Mouse (Mus musculus): ENCODE measurements around the gene 9630041A04Rik. TPM values are rescaled to one million over a fixed set of nuclear protein-coding genes. Genes with fewer than 3 reads are reported as not detected.

9630041A04Rik gene
- polyA plus RNA-seq, 1 experiment from 2014 or later: 0.64 TPM

DNA sequence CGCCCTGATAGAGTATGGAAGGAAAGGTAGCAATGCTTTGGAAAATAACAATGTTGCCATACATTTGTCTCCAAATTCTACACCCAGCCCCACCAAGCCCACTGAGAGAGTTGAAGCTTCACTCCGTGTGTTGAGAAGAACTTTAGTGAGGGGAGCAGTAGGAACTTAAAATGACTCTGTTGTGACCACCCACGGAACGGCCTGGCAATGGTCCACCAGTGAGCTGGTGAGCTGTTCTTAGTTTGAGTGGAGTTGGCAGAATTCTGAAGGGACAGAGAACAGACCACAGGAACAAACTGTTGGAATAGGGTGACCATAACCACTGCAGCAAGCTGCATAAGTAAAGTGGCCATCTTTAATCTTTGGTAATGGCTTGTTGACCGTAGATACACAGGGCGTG lies 7.0 kb downstream of the 9630041A04Rik start:
- Histone ChIP-seq H3K36me3 (ENCODE audit: control insufficient read depth, insufficient read depth, low read length) (no peaks in the 10 kb centered on the region), H3K9ac (ENCODE audit: low read depth, low read length) (no peak overlapping the region), H3K4me2 (ENCODE audit: low read length) (no peak overlapping the region), H3K27ac (ENCODE audit: low read length) (no peak overlapping the region), H3K27me3 (ENCODE audit: control insufficient read depth, insufficient read depth, low read depth, low read length) (no peaks in the 10 kb centered on the region), H3K4me3 (ENCODE audit: low read depth, low read length) (no peak overlapping the region), H3K9me3 (replicated peaks; ENCODE audit: control insufficient read depth, low read length, poor library complexity, severe bottlenecking) (no peaks in the 10 kb centered on the region), H3K4me1 (ENCODE audit: control insufficient read depth, insufficient read depth, low read length) (no peaks in the 10 kb centered on the region)
- ATAC-seq: no peak
- 95% methylated on average over 6 of the region's 6 CpGs for WGBS

DNA sequence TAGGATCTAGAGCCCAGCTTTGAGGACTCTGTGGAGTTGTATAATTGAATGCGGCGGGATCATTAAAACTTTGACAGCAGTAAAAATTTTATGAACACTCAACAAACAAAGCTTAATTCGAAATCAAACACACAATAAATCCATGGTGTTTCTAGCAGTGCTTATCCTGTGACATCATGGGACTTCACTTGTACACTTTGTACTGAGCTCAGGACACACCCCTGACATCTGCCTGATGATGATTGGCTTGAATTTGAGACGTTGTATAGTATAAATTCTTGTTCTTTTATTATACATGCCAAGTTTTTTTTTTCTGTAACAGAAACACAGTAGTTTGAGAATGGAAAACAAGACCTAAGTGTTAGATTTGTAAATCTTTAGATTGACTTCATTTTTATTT lies 8.4 kb downstream of the 9630041A04Rik start:
- no peak for ATAC-seq
- Histone ChIP-seq H3K27ac (ENCODE audit: low read length) (no peak overlapping the region), H3K4me1 (ENCODE audit: control insufficient read depth, insufficient read depth, low read length) (no peaks in the 10 kb centered on the region), H3K36me3 (ENCODE audit: control insufficient read depth, insufficient read depth, low read length) (no peaks in the 10 kb centered on the region), H3K9me3 (replicated peaks; ENCODE audit: control insufficient read depth, low read length, poor library complexity, severe bottlenecking) (no peaks in the 10 kb centered on the region), H3K4me2 (ENCODE audit: low read length) (no peak overlapping the region), H3K4me3 (ENCODE audit: low read depth, low read length) (no peak overlapping the region), H3K9ac (ENCODE audit: low read depth, low read length) (no peak overlapping the region), H3K27me3 (ENCODE audit: control insufficient read depth, insufficient read depth, low read depth, low read length) (no peaks in the 10 kb centered on the region)
- WGBS: 83% methylated on average over 4 of the region's 4 CpGs

DNA sequence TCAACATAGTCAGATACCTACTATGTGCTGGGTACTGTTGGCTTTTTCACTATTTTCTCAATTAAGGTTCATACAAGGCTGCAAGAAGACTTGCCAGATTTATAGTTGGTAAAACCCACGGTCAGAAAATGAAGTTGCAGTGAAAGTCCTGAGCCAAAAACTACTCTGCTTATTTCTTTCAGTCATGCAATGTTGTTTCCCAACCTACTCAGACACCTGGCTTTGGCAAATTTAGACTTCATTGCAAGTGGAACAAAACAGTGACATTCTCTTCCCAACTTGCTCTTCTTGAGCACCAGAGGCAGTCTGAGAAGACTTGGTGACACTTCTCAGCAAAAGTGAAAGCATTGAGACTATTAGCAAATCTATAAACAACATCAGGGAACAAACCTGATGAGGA lies 13.7 kb downstream of the 9630041A04Rik start:
- no peak for ATAC-seq
- H3K36me3 ChIP-seq (ENCODE audit: control insufficient read depth, insufficient read depth, low read length): no peaks in the 10 kb centered on the region
- 84% methylated on average over 1 of the region's 1 CpGs for WGBS

DNA sequence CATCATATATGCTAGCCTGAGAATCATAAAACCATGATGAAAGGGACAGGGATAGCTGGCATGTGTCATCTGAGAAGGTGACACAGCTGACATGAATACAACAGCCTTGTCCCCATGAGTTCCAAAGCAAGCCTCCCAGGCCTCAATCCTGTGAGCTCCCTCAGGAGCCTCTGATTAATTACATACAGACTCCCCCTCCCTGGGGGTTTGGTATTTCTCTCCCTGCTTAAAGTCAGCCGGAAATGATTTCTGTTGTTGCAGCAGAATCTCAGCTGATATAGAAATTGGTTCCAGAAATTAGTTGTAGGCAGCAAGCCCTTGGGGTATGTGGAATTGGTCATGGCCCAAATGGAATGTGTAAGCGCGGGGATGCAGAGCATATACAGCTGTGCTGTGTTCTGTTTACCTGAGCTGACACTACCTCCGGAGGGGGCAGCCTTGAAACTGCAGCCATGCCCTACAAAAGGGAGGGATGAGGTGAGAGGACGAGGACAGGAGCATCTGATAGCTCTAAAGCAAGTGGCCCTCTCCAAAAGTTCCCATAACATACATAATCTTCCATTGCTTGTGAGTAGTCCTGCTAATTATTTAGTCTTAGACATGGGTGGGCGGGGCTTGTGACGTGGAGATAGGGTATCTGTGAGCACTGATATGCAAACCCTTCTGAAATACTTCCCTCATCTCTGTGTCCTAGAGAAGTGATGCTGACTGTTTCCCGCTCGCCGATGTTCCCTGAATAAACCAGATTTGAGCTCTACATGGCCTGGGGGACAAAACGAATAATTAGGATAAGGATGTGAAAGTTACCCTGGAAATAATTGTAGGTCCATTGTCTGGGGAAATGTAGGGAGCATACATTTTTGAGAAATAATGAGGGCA lies 15.7 kb downstream of the 9630041A04Rik start:
- ATAC-seq: no peak
- Histone ChIP-seq H3K27me3 (ENCODE audit: control insufficient read depth, insufficient read depth, low read depth, low read length) (no peaks in the 10 kb centered on the region), H3K9ac (ENCODE audit: low read depth, low read length) (no peak overlapping the region), H3K4me1 (ENCODE audit: control insufficient read depth, insufficient read depth, low read length) (0 out of 2 replicates have a peak, but pooled peaks cover 3% of the 10 kb centered on the region), H3K27ac (ENCODE audit: low read length) (0 out of 2 replicates have a peak overlapping the region, but pooled peaks have one; percentile 7), H3K36me3 (ENCODE audit: control insufficient read depth, insufficient read depth, low read length) (no peaks in the 10 kb centered on the region), H3K9me3 (replicated peaks; ENCODE audit: control insufficient read depth, low read length, poor library complexity, severe bottlenecking) (no peaks in the 10 kb centered on the region), H3K4me2 (ENCODE audit: low read length) (no peak overlapping the region), H3K4me3 (ENCODE audit: low read depth, low read length) (no peak overlapping the region)
- 70% methylated on average over 11 of the region's 11 CpGs for WGBS

More for the DNA sequence above, 13.7 kb downstream of the 9630041A04Rik start:
- Histone ChIP-seq H3K27ac (ENCODE audit: low read length) (no peak overlapping the region), H3K9ac (ENCODE audit: low read depth, low read length) (no peak overlapping the region), H3K4me2 (ENCODE audit: low read length) (no peak overlapping the region), H3K27me3 (ENCODE audit: control insufficient read depth, insufficient read depth, low read depth, low read length) (no peaks in the 10 kb centered on the region), H3K4me3 (ENCODE audit: low read depth, low read length) (no peak overlapping the region), H3K4me1 (ENCODE audit: control insufficient read depth, insufficient read depth, low read length) (0 out of 2 replicates have a peak, but pooled peaks cover 3% of the 10 kb centered on the region), H3K9me3 (replicated peaks; ENCODE audit: control insufficient read depth, low read length, poor library complexity, severe bottlenecking) (no peaks in the 10 kb centered on the region)

DNA sequence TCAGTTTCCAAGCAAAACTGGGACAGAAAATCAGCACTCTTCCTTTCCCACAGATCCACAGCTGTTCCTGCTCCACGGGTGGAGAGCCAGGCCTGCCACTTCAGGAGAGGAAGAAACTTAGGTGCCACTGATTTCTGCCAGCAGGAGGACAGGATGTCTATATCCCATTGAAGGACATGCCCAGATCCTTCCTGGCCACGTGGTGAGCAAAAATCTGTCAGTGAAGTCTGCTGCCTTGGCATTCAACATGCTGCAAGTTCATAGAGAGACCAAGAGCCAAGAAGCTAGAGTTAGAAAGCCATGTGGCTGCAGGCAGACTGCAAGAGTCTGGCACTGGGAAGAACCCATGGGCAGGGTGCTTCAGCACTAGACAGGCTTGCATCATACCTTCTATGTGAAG lies 21.7 kb downstream of the 9630041A04Rik start:
- 69% methylated on average over 2 of the region's 2 CpGs for WGBS
- Histone ChIP-seq H3K36me3 (ENCODE audit: control insufficient read depth, insufficient read depth, low read length) (no peaks in the 10 kb centered on the region), H3K27ac (ENCODE audit: low read length) (no peak overlapping the region), H3K9me3 (replicated peaks; ENCODE audit: control insufficient read depth, low read length, poor library complexity, severe bottlenecking) (no peaks in the 10 kb centered on the region), H3K27me3 (ENCODE audit: control insufficient read depth, insufficient read depth, low read depth, low read length) (no peaks in the 10 kb centered on the region), H3K4me1 (ENCODE audit: control insufficient read depth, insufficient read depth, low read length) (no peaks in the 10 kb centered on the region), H3K9ac (ENCODE audit: low read depth, low read length) (no peak overlapping the region), H3K4me2 (ENCODE audit: low read length) (no peak overlapping the region), H3K4me3 (ENCODE audit: low read depth, low read length) (no peak overlapping the region)
- ATAC-seq: no peak

DNA sequence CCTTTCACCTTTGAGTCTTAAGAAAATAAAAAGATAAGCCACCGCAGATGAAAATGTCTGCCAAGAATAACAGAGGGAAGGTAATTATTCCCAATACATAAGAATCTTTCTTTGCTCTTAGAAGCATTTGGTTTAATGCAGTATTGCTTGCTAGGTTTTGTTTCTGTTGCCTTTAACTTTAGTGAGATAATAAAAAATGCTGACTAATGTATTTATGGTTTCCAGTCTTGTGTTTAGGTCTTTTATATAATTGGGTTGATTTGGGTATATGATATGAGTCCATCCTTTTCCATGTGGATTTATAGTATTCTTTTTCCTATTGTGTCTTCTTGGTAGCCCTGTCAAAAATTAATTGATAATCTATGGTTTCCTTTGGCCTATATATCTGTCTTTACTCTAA lies 36.2 kb downstream of the 9630041A04Rik start:
- H3K9me3 ChIP-seq (replicated peaks; ENCODE audit: control insufficient read depth, low read length, poor library complexity, severe bottlenecking): no peaks in the 10 kb centered on the region
- ATAC-seq: no peak

DNA sequence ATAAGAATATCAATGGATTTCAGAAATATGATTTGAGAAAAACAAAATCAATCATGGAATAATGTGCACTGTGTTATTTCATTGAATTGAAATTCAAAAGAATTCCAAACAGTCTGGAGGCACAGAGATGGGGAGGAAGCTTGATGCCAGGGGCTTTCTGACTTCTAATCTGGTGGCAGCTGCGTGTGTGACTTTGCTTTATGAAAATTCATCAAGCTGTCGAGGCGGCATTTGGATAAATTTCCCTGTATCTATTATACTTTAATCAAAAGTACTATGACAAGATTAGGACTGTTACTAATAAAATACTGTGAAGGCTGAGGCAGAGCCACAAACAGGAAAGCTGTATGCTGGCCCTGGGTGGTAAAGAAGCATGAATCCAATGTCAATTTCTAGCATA lies 41.8 kb downstream of the 9630041A04Rik start:
- Histone ChIP-seq H3K9ac (ENCODE audit: low read depth, low read length) (no peak overlapping the region), H3K4me2 (ENCODE audit: low read length) (no peak overlapping the region), H3K27me3 (ENCODE audit: control insufficient read depth, insufficient read depth, low read depth, low read length) (no peaks in the 10 kb centered on the region; the same call in 1 of the 2 replicates), H3K9me3 (replicated peaks; ENCODE audit: control insufficient read depth, low read length, poor library complexity, severe bottlenecking) (no peaks in the 10 kb centered on the region), H3K4me1 (ENCODE audit: control insufficient read depth, insufficient read depth, low read length) (peaks cover 7% of the 10 kb centered on the region), H3K4me3 (ENCODE audit: low read depth, low read length) (no peak overlapping the region), H3K36me3 (ENCODE audit: control insufficient read depth, insufficient read depth, low read length) (no peaks in the 10 kb centered on the region), H3K27ac (ENCODE audit: low read length) (peak overlapping the region; percentile 37; the same call in 1 of the 2 replicates)
- ATAC-seq: no peak
- WGBS: 35% methylated on average over 3 of the region's 3 CpGs

More for the DNA sequence above, 36.2 kb downstream of the 9630041A04Rik start:
- Histone ChIP-seq H3K36me3 (ENCODE audit: control insufficient read depth, insufficient read depth, low read length) (no peaks in the 10 kb centered on the region), H3K4me1 (ENCODE audit: control insufficient read depth, insufficient read depth, low read length) (no peaks in the 10 kb centered on the region), H3K27ac (ENCODE audit: low read length) (no peak overlapping the region), H3K27me3 (ENCODE audit: control insufficient read depth, insufficient read depth, low read depth, low read length) (no peaks in the 10 kb centered on the region; the same call in 1 of the 2 replicates), H3K4me3 (ENCODE audit: low read depth, low read length) (no peak overlapping the region), H3K9ac (ENCODE audit: low read depth, low read length) (no peak overlapping the region), H3K4me2 (ENCODE audit: low read length) (no peak overlapping the region)
- 93% methylated on average over 1 of the region's 1 CpGs for WGBS

DNA sequence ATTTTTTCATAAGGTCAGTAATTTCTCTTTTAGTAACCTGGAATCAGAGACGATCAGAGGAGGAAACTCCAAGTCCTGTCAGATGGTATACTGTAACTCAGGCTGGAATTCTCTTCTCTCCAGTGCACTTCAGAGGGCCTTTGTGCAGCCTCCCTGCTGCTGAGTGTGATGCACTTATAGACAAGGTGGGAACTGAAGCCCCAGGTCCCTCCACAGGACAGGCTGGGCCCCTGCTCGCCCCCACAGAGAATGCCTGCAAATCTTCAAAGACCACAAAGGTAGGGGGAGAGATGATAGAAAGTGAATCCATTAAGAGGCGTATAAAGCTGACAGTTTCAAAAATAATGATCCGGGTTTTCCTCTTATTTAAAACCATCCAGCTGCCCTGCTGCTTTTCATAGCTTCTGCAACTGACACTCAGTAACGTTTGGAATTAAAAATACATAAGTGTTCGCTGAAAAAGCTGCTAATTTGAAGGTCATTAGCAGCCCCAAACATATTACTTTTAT lies 46.2 kb downstream of the 9630041A04Rik start:
- Histone ChIP-seq H3K27ac (ENCODE audit: low read length) (peak overlapping the region; percentile 74), H3K9me3 (replicated peaks; ENCODE audit: control insufficient read depth, low read length, poor library complexity, severe bottlenecking) (no peaks in the 10 kb centered on the region), H3K4me1 (ENCODE audit: control insufficient read depth, insufficient read depth, low read length) (peaks cover 24% of the 10 kb centered on the region), H3K4me3 (ENCODE audit: low read depth, low read length) (no peak overlapping the region), H3K9ac (ENCODE audit: low read depth, low read length) (no peak overlapping the region), H3K36me3 (ENCODE audit: control insufficient read depth, insufficient read depth, low read length) (no peaks in the 10 kb centered on the region), H3K4me2 (ENCODE audit: low read length) (no peak overlapping the region), H3K27me3 (ENCODE audit: control insufficient read depth, insufficient read depth, low read depth, low read length) (no peaks in the 10 kb centered on the region)
- WGBS: 29% methylated on average over 6 of the region's 6 CpGs
- peak; percentile 69 for ATAC-seq

DNA sequence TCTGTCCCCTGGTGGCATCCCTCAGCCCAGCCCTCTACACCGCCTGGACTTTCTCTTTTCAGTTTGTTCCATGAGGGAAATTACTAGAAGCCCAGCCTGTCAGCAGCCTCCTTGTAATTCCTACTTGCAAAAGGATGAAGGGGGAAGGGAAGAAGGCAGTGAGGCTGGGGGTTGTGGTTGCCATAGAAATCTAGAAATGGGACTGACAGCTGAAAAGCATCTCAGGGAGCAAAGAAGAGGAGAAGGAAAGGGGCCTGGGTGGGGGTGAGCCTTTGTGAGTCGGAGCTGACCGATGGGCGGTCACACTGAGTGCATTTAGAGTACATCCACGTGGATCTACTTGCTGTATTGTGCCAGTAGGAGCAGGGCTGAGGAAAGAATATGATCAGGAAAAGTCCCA lies 47.2 kb downstream of the 9630041A04Rik start:
- Histone ChIP-seq H3K4me1 (ENCODE audit: control insufficient read depth, insufficient read depth, low read length) (peaks cover 24% of the 10 kb centered on the region), H3K4me2 (ENCODE audit: low read length) (no peak overlapping the region), H3K27me3 (ENCODE audit: control insufficient read depth, insufficient read depth, low read depth, low read length) (no peaks in the 10 kb centered on the region), H3K27ac (ENCODE audit: low read length) (peak overlapping the region; percentile 74), H3K4me3 (ENCODE audit: low read depth, low read length) (no peak overlapping the region), H3K36me3 (ENCODE audit: control insufficient read depth, insufficient read depth, low read length) (no peaks in the 10 kb centered on the region), H3K9me3 (replicated peaks; ENCODE audit: control insufficient read depth, low read length, poor library complexity, severe bottlenecking) (no peaks in the 10 kb centered on the region), H3K9ac (ENCODE audit: low read depth, low read length) (no peak overlapping the region)
- ATAC-seq: peak; percentile 69
- WGBS: 8% methylated on average over 5 of the region's 5 CpGs
